Mouse (Mus musculus) brain, embryonic 14.5 days (tissue): ENCODE data around the gene Apobec3. TPM values are rescaled to one million over a fixed set of nuclear protein-coding genes. Genes with fewer than 3 reads are reported as not detected.

Experiments used
- DNase-seq: peaks from one replicate; pipeline ENCODE4 v3.0.0-alpha.2; 2011; ENCODE audit warnings: low read depth
- CTCF ChIP-seq: fragments of 200-500 bp; IDR thresholded peaks from 2 replicates; pipeline ENCODE4 v1.5.1; 2012; ENCODE audit warnings: inconsistent platforms, mild to moderate bottlenecking, moderate library complexity, borderline replicate concordance; ENCODE audit not compliant: insufficient read depth, insufficient read length; ENCODE audit errors: extremely low read depth
- POLR2A ChIP-seq: fragments of 200-500 bp; IDR thresholded peaks from 2 replicates; pipeline ENCODE4 v1.6.1; 2012; ENCODE audit warnings: mild to moderate bottlenecking, inconsistent platforms, borderline replicate concordance; ENCODE audit not compliant: poor library complexity, insufficient read depth, insufficient read length, severe bottlenecking; ENCODE audit errors: extremely low read depth
- polyA plus RNA-seq: library from polyadenylated mRNA; depleted of rRNA; stranded (reverse); fragments of >200 nt; gene quantifications from 2 replicates; pipeline ENCODE4 v1.2.3, GENCODE M21; 2012

Gene Apobec3
- polyA plus RNA-seq, 1 experiment, result 4.7 TPM

GRCm38 (mm10) chr15:79914357-79914756 lies 22.9 kb downstream of the Apobec3 start:
- peak; percentile 70 for DNase-seq
- TF ChIP-seq POLR2A (no peak), CTCF (no peak)

- DNase-seq, result no peak
- no peak for TF ChIP-seq CTCF
- TF ChIP-seq POLR2A, result no peak
These were observed 24.7 kb downstream of the Apobec3 start for GRCm38 (mm10) chr15:79916150-79916549.

- no peak for DNase-seq
- TF ChIP-seq CTCF (no peak), POLR2A (no peak)
These were observed 25.8 kb downstream of the Apobec3 start for GRCm38 (mm10) chr15:79917111-79917720.

GRCm38 (mm10) chr15:79918485-79918884 lies 27.0 kb downstream of the Apobec3 start:
- no peak for DNase-seq
- TF ChIP-seq CTCF, result no peak
- no peak for TF ChIP-seq POLR2A

- TF ChIP-seq CTCF (no peak), POLR2A (no peak)
These were observed 28.3 kb downstream of the Apobec3 start for GRCm38 (mm10) chr15:79919787-79920186.

GRCm38 (mm10) chr15:79926856-79927416 lies 35.5 kb downstream of the Apobec3 start:
- no peak for TF ChIP-seq POLR2A
- DNase-seq, result no peak

More at GRCm38 (mm10) chr15:79919787-79920186, 28.3 kb downstream of the Apobec3 start:
- DNase-seq, result no peak

GRCm38 (mm10) chr15:79927637-79928122 lies 36.2 kb downstream of the Apobec3 start:
- DNase-seq, result peak; percentile 94
- no peak for TF ChIP-seq POLR2A
- no peak for TF ChIP-seq CTCF

- DNase-seq, result no peak
- TF ChIP-seq POLR2A (no peak), CTCF (no peak)
These were observed 36.9 kb downstream of the Apobec3 start for GRCm38 (mm10) chr15:79928316-79928715.

- TF ChIP-seq CTCF (no peak), POLR2A (no peak)
These were observed 37.3 kb downstream of the Apobec3 start for GRCm38 (mm10) chr15:79928736-79929135.

GRCm38 (mm10) chr15:79929734-79930133 lies 38.3 kb downstream of the Apobec3 start:
- DNase-seq, result no peak
- TF ChIP-seq POLR2A, result no peak
- TF ChIP-seq CTCF, result no peak

More at GRCm38 (mm10) chr15:79928736-79929135, 37.3 kb downstream of the Apobec3 start:
- DNase-seq, result no peak

GRCm38 (mm10) chr15:79931496-79932141 lies 40.2 kb downstream of the Apobec3 start:
- DNase-seq, result no peak
- no peak for TF ChIP-seq POLR2A
- TF ChIP-seq CTCF, result no peak

- peak; percentile 91 for DNase-seq
- TF ChIP-seq POLR2A, result 0 out of 2 replicates have a peak, but pooled peaks have one; percentile 22
- TF ChIP-seq CTCF, result 0 out of 2 replicates have a peak, but pooled peaks have one; percentile 4
These were observed 41.0 kb downstream of the Apobec3 start for GRCm38 (mm10) chr15:79932323-79932987.
